Mouse (Mus musculus) heart, embryonic 14.5 days (tissue): ENCODE measurements at regions not wholly inside any gene's neighbourhood (a gene's known extent, or its start where the extent isn't known, plus 50 kb on each side); places are given as distances from the start of the nearest gene placed in this dataset.

Experiments used
- ATAC-seq: fragments of 200-750 bp; cut with Nextera tagmentation; 2 replicates; pipeline ENCODE4 v1.8.0; 2017; ENCODE audit warnings: low read depth, moderate TSS enrichment; ENCODE audit not compliant: insufficient number of reproducible peaks, insufficient read depth, low FRiP score
- H3K27ac ChIP-seq, 2 experiments: fragments of 200-500 bp in 1 of 2; fragments of 300-500 bp in 1 of 2; sonication (generic) in 1 of 2; replicated peaks in 1 of 2; 2 replicates each; pipeline ENCODE4 v1.5.1; 2012 to 2014; ENCODE audit warnings: low read depth in 2 of 2, low read length in 2 of 2, control low read depth in 1 of 2, mild to moderate bottlenecking in 1 of 2, mixed read lengths in 1 of 2; ENCODE audit not compliant: control insufficient read depth in 1 of 2, insufficient read depth in 1 of 2
- H3K27me3 ChIP-seq: fragments of 300-500 bp; sonication (generic); 2 replicates; pipeline ENCODE4 v1.6.1; 2014; ENCODE audit warnings: mild to moderate bottlenecking, low read length, control low read depth; ENCODE audit not compliant: control insufficient read depth, insufficient read depth
- H3K36me3 ChIP-seq: fragments of 300-500 bp; sonication (generic); 2 replicates; pipeline ENCODE4 v1.6.1; 2014; ENCODE audit warnings: mild to moderate bottlenecking, control low read depth, low read length, mixed read lengths; ENCODE audit not compliant: control insufficient read depth, insufficient read depth
- H3K4me1 ChIP-seq, 2 experiments: fragments of 200-500 bp in 1 of 2; fragments of 300-500 bp in 1 of 2; sonication (generic) in 1 of 2; 2 replicates each; pipeline ENCODE4 v1.6.1; 2012 to 2014; ENCODE audit warnings: low read length in 2 of 2, control low read depth in 1 of 2, mixed read lengths in 1 of 2; ENCODE audit not compliant: control insufficient read depth in 2 of 2, insufficient read depth in 2 of 2
- H3K4me2 ChIP-seq: fragments of 300-500 bp; sonication (generic); 2 replicates; pipeline ENCODE4 v1.6.1; 2014; ENCODE audit warnings: mild to moderate bottlenecking, low read length
- H3K4me3 ChIP-seq, 2 experiments: fragments of 200-500 bp in 1 of 2; fragments of 300-500 bp in 1 of 2; sonication (generic) in 1 of 2; 2 replicates each; pipeline ENCODE4 v1.5.1; 2012 to 2014; ENCODE audit warnings: low read length in 2 of 2, mild to moderate bottlenecking in 2 of 2, control low read depth in 1 of 2, low read depth in 1 of 2, moderate library complexity in 1 of 2; ENCODE audit not compliant: control insufficient read depth in 1 of 2, insufficient read depth in 1 of 2
- H3K9ac ChIP-seq: fragments of 300-500 bp; sonication (generic); 2 replicates; pipeline ENCODE4 v1.6.1; 2014; ENCODE audit warnings: mild to moderate bottlenecking, low read length
- H3K9me3 ChIP-seq: fragments of 300-500 bp; sonication (generic); 2 replicates; pipeline ENCODE4 v1.6.1; 2016; ENCODE audit warnings: low read length, control low read depth; ENCODE audit not compliant: control insufficient read depth
- WGBS: fragments of 180-500 bp; shearing (Covaris S2); extraction: QIAGEN DNeasy Blood & Tissue Kit; methylation state at CpG from one replicate; pipeline ENCODE4 v1.1.7; 2014; 5-methylcytosine and 5-hydroxymethylcytosine counted together

- ATAC-seq = no peak
- WGBS = 81% methylated on average over 2 of the region's 2 CpGs
- Histone ChIP-seq H3K36me3 (no peaks in the 10 kb centered on the region), H3K9me3 (no peaks in the 10 kb centered on the region; the same call in 1 of the 2 replicates), H3K4me3 (no peak overlapping the region), H3K27ac (no peak overlapping the region), H3K27me3 (no peaks in the 10 kb centered on the region), H3K4me1 (no peaks in the 10 kb centered on the region), H3K4me2 (no peak overlapping the region), H3K9ac (no peak overlapping the region)
Observed at GRCm38 (mm10) chr16:7529811-7530210, 895.1 kb downstream of the Tmem114 start.

GRCm38 (mm10) chr16:7528963-7529362, 896.0 kb downstream of the Tmem114 start:
- no peak overlapping the region for H3K9ac ChIP-seq
- WGBS = 54% methylated on average over 5 of the region's 5 CpGs

GRCm38 (mm10) chr16:7527923-7528776, 896.8 kb downstream of the Tmem114 start:
- Histone ChIP-seq H3K27me3 (no peaks in the 10 kb centered on the region), H3K4me1 (no peaks in the 10 kb centered on the region), H3K27ac (no peak overlapping the region), H3K4me2 (no peak overlapping the region), H3K4me3 (no peak overlapping the region), H3K36me3 (no peaks in the 10 kb centered on the region), H3K9ac (no peak overlapping the region), H3K9me3 (no peaks in the 10 kb centered on the region; the same call in 1 of the 2 replicates)
- WGBS = 77% methylated on average over 6 of the region's 6 CpGs
- no peak for ATAC-seq

More at GRCm38 (mm10) chr16:7528963-7529362, 896.0 kb downstream of the Tmem114 start:
- no peak overlapping the region for H3K4me3 ChIP-seq
- no peaks in the 10 kb centered on the region for H3K36me3 ChIP-seq
- no peak for ATAC-seq
- H3K4me1 ChIP-seq = no peaks in the 10 kb centered on the region
- H3K27ac ChIP-seq = no peak overlapping the region
- H3K27me3 ChIP-seq = no peaks in the 10 kb centered on the region
- no peak overlapping the region for H3K4me2 ChIP-seq
- H3K9me3 ChIP-seq = no peaks in the 10 kb centered on the region; the same call in 1 of the 2 replicates

- no peaks in the 10 kb centered on the region for H3K36me3 ChIP-seq
- H3K27ac ChIP-seq = no peak overlapping the region
- H3K9ac ChIP-seq = no peak overlapping the region
- no peaks in the 10 kb centered on the region for H3K27me3 ChIP-seq
- no peak overlapping the region for H3K4me2 ChIP-seq
- H3K4me1 ChIP-seq = no peaks in the 10 kb centered on the region
- no peak for ATAC-seq
- peaks cover 49% of the 10 kb centered on the region for H3K9me3 ChIP-seq
- no peak overlapping the region for H3K4me3 ChIP-seq
- WGBS = 70% methylated on average over 2 of the region's 2 CpGs
Observed at GRCm38 (mm10) chr16:7518711-7519110, 906.2 kb downstream of the Tmem114 start.
